In the genomic region with DNA sequence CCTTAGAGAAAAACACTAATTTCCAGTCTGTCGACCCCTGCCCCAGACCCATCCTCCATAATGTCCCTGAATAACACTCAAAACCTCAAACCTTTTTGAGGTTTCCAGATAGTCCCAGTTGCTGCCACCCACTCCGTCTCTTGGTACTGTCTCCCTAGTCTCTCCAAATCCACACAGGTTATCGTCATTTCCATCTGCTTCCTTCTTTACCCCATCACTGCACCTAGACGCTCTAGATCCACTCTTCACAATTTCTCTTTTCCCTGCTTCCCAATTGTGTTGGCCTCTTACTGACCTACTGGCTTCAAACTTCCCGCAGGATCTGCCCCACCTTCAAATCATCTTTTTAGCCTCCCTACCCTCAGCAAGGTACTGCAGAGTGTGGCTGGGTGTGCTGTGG, we compare ENCODE assay signal across 8 mouse cellular contexts. TPM values are rescaled to one million over a fixed set of nuclear protein-coding genes. Genes with fewer than 3 reads are reported as not detected.
DNase-seq lines count a peak whose midpoint lies in the region; ATAC-seq lines count a peak whose summit lies in the region.

No protein-coding gene starts in this region.

- peak overlapping the region; percentile 95 for H3K4me2 ChIP-seq in liver, embryonic 11.5 days
- H3K4me2 ChIP-seq in forebrain, embryonic 11.5 days (ENCODE audit: low read depth, low read length, severe bottlenecking): peak overlapping the region; percentile 79
- peak overlapping the region; percentile 36 for H3K4me2 ChIP-seq in limb, embryonic 11.5 days (ENCODE audit: low read depth, severe bottlenecking)
- peak overlapping the region; percentile 79 for H3K4me2 ChIP-seq in neural tube, embryonic 13.5 days

- peaks cover 5% of the 10 kb centered on the region for H3K36me3 ChIP-seq in liver, embryonic 11.5 days (ENCODE audit: control insufficient read depth, insufficient read depth, low read length)
- H3K36me3 ChIP-seq in forebrain, embryonic 11.5 days (ENCODE audit: control insufficient read depth, insufficient read depth, low read length): no peaks in the 10 kb centered on the region
- peaks cover 6% of the 10 kb centered on the region; the same call in 1 of the 2 replicates for H3K36me3 ChIP-seq in limb, embryonic 11.5 days (ENCODE audit: control insufficient read depth, insufficient read depth, low read length)
- H3K36me3 ChIP-seq in neural tube, embryonic 13.5 days: peaks cover 15% of the 10 kb centered on the region; the same call in 1 of the 2 replicates

- no peaks in the 10 kb centered on the region for H3K9me3 ChIP-seq in liver, embryonic 11.5 days (ENCODE audit: control insufficient read depth, low read length)
- no peaks in the 10 kb centered on the region for H3K9me3 ChIP-seq in forebrain, embryonic 11.5 days (ENCODE audit: control insufficient read depth, low read length)
- no peaks in the 10 kb centered on the region for H3K9me3 ChIP-seq in limb, embryonic 11.5 days (ENCODE audit: control insufficient read depth, low read length)
- no peaks in the 10 kb centered on the region for H3K9me3 ChIP-seq in neural tube, embryonic 13.5 days

- peak overlapping the region; percentile 68; the same call in 1 of the 2 replicates for H3K9ac ChIP-seq in liver, embryonic 11.5 days (ENCODE audit: low read depth, low read length)
- peak overlapping the region; percentile 65 for H3K9ac ChIP-seq in forebrain, embryonic 11.5 days (ENCODE audit: low read length)
- H3K9ac ChIP-seq in limb, embryonic 11.5 days (ENCODE audit: low read length): peak overlapping the region; percentile 48; the same call in 1 of the 2 replicates
- peak overlapping the region; percentile 69 for H3K9ac ChIP-seq in neural tube, embryonic 13.5 days

- 10% methylated on average over 5 of the region's 5 CpGs for WGBS in liver, embryonic 11.5 days
- WGBS in forebrain, embryonic 11.5 days: 24% methylated on average over 5 of the region's 5 CpGs
- 28% methylated on average over 5 of the region's 5 CpGs for WGBS in limb, embryonic 11.5 days
- 31% methylated on average over 5 of the region's 5 CpGs for WGBS in neural tube, embryonic 13.5 days

- H3K27me3 ChIP-seq in liver, embryonic 11.5 days (replicated peaks; ENCODE audit: control insufficient read depth, insufficient read depth, low read length): no peaks in the 10 kb centered on the region
- H3K27me3 ChIP-seq in forebrain, embryonic 11.5 days (ENCODE audit: control insufficient read depth, insufficient read depth, low read length): no peaks in the 10 kb centered on the region
- H3K27me3 ChIP-seq in limb, embryonic 11.5 days (ENCODE audit: control insufficient read depth, insufficient read depth, low read length): no peaks in the 10 kb centered on the region
- no peaks in the 10 kb centered on the region for H3K27me3 ChIP-seq in neural tube, embryonic 13.5 days

- H3K4me3 ChIP-seq in liver, embryonic 11.5 days (ENCODE audit: low read depth, low read length): peak overlapping the region; percentile 58
- H3K4me3 ChIP-seq in forebrain, embryonic 11.5 days (ENCODE audit: low read depth, low read length): peak overlapping the region; percentile 37
- peak overlapping the region; percentile 31 for H3K4me3 ChIP-seq in limb, embryonic 11.5 days (ENCODE audit: low read depth, low read length)
- peak overlapping the region; percentile 40 for H3K4me3 ChIP-seq in neural tube, embryonic 13.5 days

- ATAC-seq in liver, embryonic 11.5 days (replicated peaks; ENCODE audit: low FRiP score): no peak
- no peak for ATAC-seq in forebrain, embryonic 11.5 days (replicated peaks; ENCODE audit: low FRiP score)
- no peak for ATAC-seq in limb, embryonic 11.5 days (ENCODE audit: insufficient number of reproducible peaks, low FRiP score, low TSS enrichment, low read depth)
- ATAC-seq in neural tube, embryonic 13.5 days (ENCODE audit: low read depth): no peak

- 0 out of 2 replicates have a peak overlapping the region, but pooled peaks have one; percentile 70 for H3K27ac ChIP-seq in liver, embryonic 11.5 days (ENCODE audit: low read depth, low read length)
- H3K27ac ChIP-seq in forebrain, embryonic 11.5 days (ENCODE audit: low read depth, low read length): no peak overlapping the region
- no peak overlapping the region; the same call in 1 of the 2 replicates for H3K27ac ChIP-seq in limb, embryonic 11.5 days (replicated peaks; ENCODE audit: low read depth, low read length)
- H3K27ac ChIP-seq in neural tube, embryonic 13.5 days (replicated peaks): no peak overlapping the region

- peaks cover 21% of the 10 kb centered on the region for H3K4me1 ChIP-seq in liver, embryonic 11.5 days (replicated peaks; ENCODE audit: control insufficient read depth, insufficient read depth, low read length)
- H3K4me1 ChIP-seq in forebrain, embryonic 11.5 days (replicated peaks; ENCODE audit: control insufficient read depth, insufficient read depth, low read length): 0 out of 2 replicates have a peak, but pooled peaks cover 6% of the 10 kb centered on the region
- no peaks in the 10 kb centered on the region for H3K4me1 ChIP-seq in limb, embryonic 11.5 days (ENCODE audit: control insufficient read depth, insufficient read depth, low read length)
- peaks cover 19% of the 10 kb centered on the region for H3K4me1 ChIP-seq in neural tube, embryonic 13.5 days (replicated peaks)

- no peak for DNase-seq in liver, embryonic 11.5 days (ENCODE audit: low spot score)
- no peak for DNase-seq in liver
- DNase-seq in forebrain, embryonic 11.5 days (ENCODE audit: low spot score): no peak
- DNase-seq in limb, embryonic 11.5 days (ENCODE audit: low spot score): no peak
- no peak for DNase-seq in gastrocnemius, postnatal 4 days (ENCODE audit: low spot score in 2 of 2)
- DNase-seq in retina, postnatal 1 day: no peak
- DNase-seq in right cerebral cortex, postnatal 14 days: no peak

RNA-seq across cellular contexts. Expression of gene Rab13, which starts 7.6 kb away (rescaled TPM):
- 10.2 and 11.5 TPM in 2 replicates for polyA plus RNA-seq in liver, embryonic 11.5 days (2014; fragmentation: Nextera tagmentation; extraction: Ambion mirVana)
- polyA plus RNA-seq in forebrain, embryonic 11.5 days (2014; fragmentation: Nextera tagmentation; extraction: Ambion mirVana): 11.4 and 14.7 TPM in 2 replicates
- polyA plus RNA-seq in limb, embryonic 11.5 days (2014; fragmentation: Nextera tagmentation; extraction: Ambion mirVana): 15.4 and 16.9 TPM in 2 replicates
- polyA plus RNA-seq in neural tube, embryonic 13.5 days (2015; fragmentation: Nextera tagmentation; extraction: Ambion mirVana): 22.9 and 24.1 TPM in 2 replicates
- total RNA-seq in gastrocnemius, postnatal 4 days (2021): 10 to 100 TPM; 26.8 to 29.3 TPM

RNA-seq across cellular contexts. Expression of gene Rps27, which starts 7.7 kb away (rescaled TPM):
- 1,394 and 1,458 TPM in 2 replicates for polyA plus RNA-seq in liver, embryonic 11.5 days (2014; fragmentation: Nextera tagmentation; extraction: Ambion mirVana)
- polyA plus RNA-seq in forebrain, embryonic 11.5 days (2014; fragmentation: Nextera tagmentation; extraction: Ambion mirVana): 1,103 and 1,109 TPM in 2 replicates
- polyA plus RNA-seq in limb, embryonic 11.5 days (2014; fragmentation: Nextera tagmentation; extraction: Ambion mirVana): 1,463 and 1,516 TPM in 2 replicates
- 750 and 953 TPM in 2 replicates for polyA plus RNA-seq in neural tube, embryonic 13.5 days (2015; fragmentation: Nextera tagmentation; extraction: Ambion mirVana)
- total RNA-seq in gastrocnemius, postnatal 4 days (2021): 1,000 to 10,000 TPM; 1,726 to 1,789 TPM

RNA-seq across cellular contexts. Expression of gene Jtb, which starts 10.3 kb away (rescaled TPM):
- polyA plus RNA-seq in liver, embryonic 11.5 days (2014; fragmentation: Nextera tagmentation; extraction: Ambion mirVana): 97.8 and 100.0 TPM in 2 replicates
- polyA plus RNA-seq in forebrain, embryonic 11.5 days (2014; fragmentation: Nextera tagmentation; extraction: Ambion mirVana): 103 and 110 TPM in 2 replicates
- polyA plus RNA-seq in limb, embryonic 11.5 days (2014; fragmentation: Nextera tagmentation; extraction: Ambion mirVana): 79.5 and 80.1 TPM in 2 replicates
- 85.9 and 90.3 TPM in 2 replicates for polyA plus RNA-seq in neural tube, embryonic 13.5 days (2015; fragmentation: Nextera tagmentation; extraction: Ambion mirVana)
- 10 to 100 TPM; 48.9 to 53.8 TPM for total RNA-seq in gastrocnemius, postnatal 4 days (2021)

RNA-seq across cellular contexts. Expression of gene Creb3l4, which starts 22.2 kb away (rescaled TPM):
- 0.82 and 2.2 TPM in 2 replicates for polyA plus RNA-seq in liver, embryonic 11.5 days (2014; fragmentation: Nextera tagmentation; extraction: Ambion mirVana)
- polyA plus RNA-seq in forebrain, embryonic 11.5 days (2014; fragmentation: Nextera tagmentation; extraction: Ambion mirVana): 6.0 and 6.2 TPM in 2 replicates
- 11.0 and 11.3 TPM in 2 replicates for polyA plus RNA-seq in limb, embryonic 11.5 days (2014; fragmentation: Nextera tagmentation; extraction: Ambion mirVana)
- 3.3 and 3.5 TPM in 2 replicates for polyA plus RNA-seq in neural tube, embryonic 13.5 days (2015; fragmentation: Nextera tagmentation; extraction: Ambion mirVana)
- total RNA-seq in gastrocnemius, postnatal 4 days (2021): under 1 TPM; 0.18 to 0.25 TPM

RNA-seq across cellular contexts. Expression of gene Slc39a1, which starts 26.8 kb away (rescaled TPM):
- 48.7 and 57.5 TPM in 2 replicates for polyA plus RNA-seq in liver, embryonic 11.5 days (2014; fragmentation: Nextera tagmentation; extraction: Ambion mirVana)
- 57.5 and 58.5 TPM in 2 replicates for polyA plus RNA-seq in forebrain, embryonic 11.5 days (2014; fragmentation: Nextera tagmentation; extraction: Ambion mirVana)
- polyA plus RNA-seq in limb, embryonic 11.5 days (2014; fragmentation: Nextera tagmentation; extraction: Ambion mirVana): 58.0 and 58.3 TPM in 2 replicates
- polyA plus RNA-seq in neural tube, embryonic 13.5 days (2015; fragmentation: Nextera tagmentation; extraction: Ambion mirVana): 42.4 and 54.8 TPM in 2 replicates
- 10 to 100 TPM; 81.1 to 84.6 TPM for total RNA-seq in gastrocnemius, postnatal 4 days (2021)

Comparison
In these comparisons a context has a peak if more than half of its experiments do, and no peak if none do; other contexts are left out.
1. H3K4me2 ChIP-seq: peak in every context shown above with its lines; median percentile 95 in liver, embryonic 11.5 days; 79 in forebrain, embryonic 11.5 days; 79 in neural tube, embryonic 13.5 days; 36 in limb, embryonic 11.5 days.